Mouse (Mus musculus) lung, postnatal 0 days (tissue): ENCODE results near the gene Sdhc. TPM values are rescaled to one million over a fixed set of nuclear protein-coding genes. Genes with fewer than 3 reads are reported as not detected.
"Not testable (repeated sequence)": the region's sequence is repeated elsewhere in the genome, so short reads cannot be mapped to it uniquely, and the experiment has no call there.

Experiments
- ATAC-seq: fragments of 200-750 bp; cut with Nextera tagmentation; 2 replicates; pipeline ENCODE4 v1.8.0; 2017; ENCODE audit warnings: moderate library complexity
- DNase-seq: peaks from one replicate; pipeline ENCODE4 v3.0.0-alpha.2; 2016; ENCODE audit warnings: low spot score
- H3K27ac ChIP-seq: fragments of 300-500 bp; sonication (generic); 2 replicates; pipeline ENCODE4 v1.5.1; 2014; ENCODE audit warnings: antibody characterized with exemption, mild to moderate bottlenecking, low read length, mixed read lengths
- H3K27me3 ChIP-seq: fragments of 300-500 bp; sonication (generic); replicated peaks from 2 replicates; pipeline ENCODE4 v1.6.1; 2014; ENCODE audit warnings: low read length, mixed read lengths; ENCODE audit not compliant: insufficient read depth
- H3K36me3 ChIP-seq: fragments of 300-500 bp; sonication (generic); 2 replicates; pipeline ENCODE4 v1.6.1; 2014; ENCODE audit warnings: low read length, mixed read lengths; ENCODE audit not compliant: insufficient read depth
- H3K4me1 ChIP-seq: fragments of 300-500 bp; sonication (generic); 2 replicates; pipeline ENCODE4 v1.6.1; 2014; ENCODE audit warnings: antibody characterized with exemption, low read depth, low read length, mixed read lengths; ENCODE audit not compliant: insufficient read depth
- H3K4me2 ChIP-seq: fragments of 300-500 bp; sonication (generic); replicated peaks from 2 replicates; pipeline ENCODE4 v1.6.1; 2014; ENCODE audit warnings: low read depth, mild to moderate bottlenecking, low read length, moderate library complexity, mixed read lengths
- H3K4me3 ChIP-seq: fragments of 300-500 bp; sonication (generic); 2 replicates; pipeline ENCODE4 v1.5.1; 2014; ENCODE audit warnings: low read depth, low read length
- H3K9ac ChIP-seq: fragments of 300-500 bp; sonication (generic); replicated peaks from 2 replicates; pipeline ENCODE4 v1.6.1; 2014; ENCODE audit warnings: low read depth, mild to moderate bottlenecking
- H3K9me3 ChIP-seq: fragments of 300-500 bp; sonication (generic); 2 replicates; pipeline ENCODE4 v1.6.1; 2016; ENCODE audit warnings: low read length, mixed read lengths
- WGBS: fragments of 180-500 bp; shearing (Covaris S2); extraction: QIAGEN DNeasy Blood & Tissue Kit; methylation state at CpG from one replicate; pipeline ENCODE4 v1.1.7; 2014; 5-methylcytosine and 5-hydroxymethylcytosine counted together
- microRNA-seq: library from miRNA; unstranded; fragments of <30 nt; microRNA quantifications from one replicate; pipeline ENCODE4, GENCODE M21; 2016
- polyA plus RNA-seq: library from polyadenylated mRNA; unstranded; fragments of >200 nt; fragmentation: Nextera tagmentation; extraction: Ambion mirVana; gene quantifications from 2 replicates; pipeline ENCODE4 v1.2.1, GENCODE M21; 2015

The Sdhc gene
- polyA plus RNA-seq, 1 experiment from 2014 or later, result 157 TPM

DNA sequence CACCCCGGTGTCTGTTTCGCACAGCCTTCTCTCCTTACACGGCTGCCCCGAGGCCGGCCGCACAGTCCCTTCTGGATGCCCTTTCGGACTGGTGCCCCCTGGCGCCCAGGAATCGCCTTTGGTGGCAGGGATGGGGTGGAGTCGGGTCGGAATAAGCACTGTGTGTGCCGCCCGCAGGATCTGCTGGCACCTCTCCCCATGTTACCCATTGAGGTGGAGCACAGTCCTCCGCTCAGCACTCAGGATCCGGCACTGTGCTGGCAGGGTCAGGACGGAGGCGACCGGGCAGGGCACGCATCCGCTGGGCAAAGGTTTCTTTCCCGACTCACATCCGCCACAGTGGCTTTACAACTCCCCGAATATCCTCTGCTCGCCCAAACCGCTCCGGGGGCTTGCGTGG, 72.4 kb downstream of the Sdhc start:
- H3K9me3 ChIP-seq, H3K9ac ChIP-seq, H3K36me3 ChIP-seq, H3K4me1 ChIP-seq, DNase-seq, H3K4me2 ChIP-seq, H3K27ac ChIP-seq, H3K27me3 ChIP-seq: not testable (repeated sequence)
- 1% methylated on average over 13 of the region's 27 CpGs for WGBS
- 0 out of 2 replicates have a peak overlapping the region, but pooled peaks have one; percentile 10 for H3K4me3 ChIP-seq
- ATAC-seq, result peak; percentile 38

DNA sequence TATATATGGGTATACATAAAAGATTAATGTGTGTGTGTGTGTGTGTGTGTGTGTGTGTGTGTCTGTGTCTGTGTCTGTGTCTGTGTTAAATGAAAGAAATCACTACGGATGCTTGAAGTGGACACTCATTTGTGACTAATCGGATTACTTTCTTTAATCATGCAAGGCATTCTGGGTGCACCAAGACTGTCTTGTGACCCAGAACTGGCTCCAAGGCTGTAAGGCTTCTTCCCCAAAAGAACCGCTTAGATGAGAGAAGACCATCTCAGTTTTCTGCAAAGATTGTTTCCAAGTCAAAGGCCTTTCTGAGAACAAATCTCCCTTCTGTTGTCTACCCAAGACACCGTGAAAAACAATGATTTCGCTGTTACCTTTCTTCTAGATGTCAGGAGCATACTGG, 73.2 kb downstream of the Sdhc start:
- H3K4me2 ChIP-seq, H3K9me3 ChIP-seq, H3K4me3 ChIP-seq, H3K4me1 ChIP-seq, H3K27ac ChIP-seq, H3K27me3 ChIP-seq, H3K36me3 ChIP-seq, DNase-seq, ATAC-seq, H3K9ac ChIP-seq: not testable (repeated sequence)
- 38% methylated on average over 5 of the region's 5 CpGs for WGBS

Small RNAs within 50 kb of the gene (microRNA-seq; reads per million reads assigned to microRNA genes)
- not detected for gene Gm27844

Other genes starting within 250 kb of the Sdhc start
- 0.26 TPM in 1 of 2 replicates, not detected in the other for gene Fcrlb, start 237.7 kb downstream of the Sdhc start, polyA plus RNA-seq
- 0.67 and 0.76 TPM in 2 replicates for gene Fcrla, start 223.0 kb downstream of the Sdhc start, polyA plus RNA-seq
- 6.9 and 9.2 TPM in 2 replicates for gene Fcgr2b, start 174.1 kb downstream of the Sdhc start, polyA plus RNA-seq
- gene Fcgr4, start 131.7 kb downstream of the Sdhc start, polyA plus RNA-seq, result 3.3 and 4.0 TPM in 2 replicates
- 29.3 and 37.4 TPM in 2 replicates for gene Fcgr3, start 85.7 kb downstream of the Sdhc start, polyA plus RNA-seq
- 32.2 and 33.2 TPM in 2 replicates for gene Cfap126, start 36.7 kb downstream of the Sdhc start, polyA plus RNA-seq
- gene Mpz, start 108 bp upstream of the Sdhc start, polyA plus RNA-seq, result 0.62 and 0.73 TPM in 2 replicates
- gene Pcp4l1, start 45.7 kb upstream of the Sdhc start, polyA plus RNA-seq, result 3.3 and 4.4 TPM in 2 replicates
- gene Nr1i3, start 63.4 kb upstream of the Sdhc start, polyA plus RNA-seq, result 0.07 and 0.08 TPM in 2 replicates
- gene Tomm40l, start 71.9 kb upstream of the Sdhc start, polyA plus RNA-seq, result 14.9 and 17.1 TPM in 2 replicates
- gene Apoa2, start 74.5 kb upstream of the Sdhc start, polyA plus RNA-seq, result 2.3 and 5.5 TPM in 2 replicates
- gene Fcer1g, start 83.8 kb upstream of the Sdhc start, polyA plus RNA-seq, result 121 and 130 TPM in 2 replicates
- gene Adamts4, start 99.8 kb upstream of the Sdhc start, polyA plus RNA-seq, result 2.7 and 3.3 TPM in 2 replicates
- 172 and 188 TPM in 2 replicates for gene Ndufs2, start 100.8 kb upstream of the Sdhc start, polyA plus RNA-seq
- gene B4galt3, start 119.7 kb upstream of the Sdhc start, polyA plus RNA-seq, result 68.4 and 77.0 TPM in 2 replicates
- gene Ppox, start 130.6 kb upstream of the Sdhc start, polyA plus RNA-seq, result 28.4 and 30.6 TPM in 2 replicates
- 38.3 and 40.9 TPM in 2 replicates for gene Usp21, start 137.4 kb upstream of the Sdhc start, polyA plus RNA-seq
- 95.4 and 100 TPM in 2 replicates for gene Ufc1, start 144.4 kb upstream of the Sdhc start, polyA plus RNA-seq
- 43.0 and 44.4 TPM in 2 replicates for gene Dedd, start 178.5 kb upstream of the Sdhc start, polyA plus RNA-seq
- 39.9 and 45.5 TPM in 2 replicates for gene Nit1, start 195.0 kb upstream of the Sdhc start, polyA plus RNA-seq
- 64.1 and 72.7 TPM in 2 replicates for gene Pfdn2, start 195.1 kb upstream of the Sdhc start, polyA plus RNA-seq
- gene Klhdc9, start 210.2 kb upstream of the Sdhc start, polyA plus RNA-seq, result 4.0 and 4.5 TPM in 2 replicates
- gene Nectin4, start 219.5 kb upstream of the Sdhc start, polyA plus RNA-seq, result 10.1 and 10.2 TPM in 2 replicates
- 3.5 and 4.1 TPM in 2 replicates for gene Arhgap30, start 238.4 kb upstream of the Sdhc start, polyA plus RNA-seq